Mouse (Mus musculus) frontal cortex, postnatal 14 days (tissue): Measurements from ENCODE around the gene Wdfy1.

Experiments
- DNase-seq, 2 experiments: peaks; one replicate each; pipeline ENCODE4 v3.0.0; 2022; ENCODE audit warnings: low spot score in 2 of 2

Wdfy1 gene

DNA sequence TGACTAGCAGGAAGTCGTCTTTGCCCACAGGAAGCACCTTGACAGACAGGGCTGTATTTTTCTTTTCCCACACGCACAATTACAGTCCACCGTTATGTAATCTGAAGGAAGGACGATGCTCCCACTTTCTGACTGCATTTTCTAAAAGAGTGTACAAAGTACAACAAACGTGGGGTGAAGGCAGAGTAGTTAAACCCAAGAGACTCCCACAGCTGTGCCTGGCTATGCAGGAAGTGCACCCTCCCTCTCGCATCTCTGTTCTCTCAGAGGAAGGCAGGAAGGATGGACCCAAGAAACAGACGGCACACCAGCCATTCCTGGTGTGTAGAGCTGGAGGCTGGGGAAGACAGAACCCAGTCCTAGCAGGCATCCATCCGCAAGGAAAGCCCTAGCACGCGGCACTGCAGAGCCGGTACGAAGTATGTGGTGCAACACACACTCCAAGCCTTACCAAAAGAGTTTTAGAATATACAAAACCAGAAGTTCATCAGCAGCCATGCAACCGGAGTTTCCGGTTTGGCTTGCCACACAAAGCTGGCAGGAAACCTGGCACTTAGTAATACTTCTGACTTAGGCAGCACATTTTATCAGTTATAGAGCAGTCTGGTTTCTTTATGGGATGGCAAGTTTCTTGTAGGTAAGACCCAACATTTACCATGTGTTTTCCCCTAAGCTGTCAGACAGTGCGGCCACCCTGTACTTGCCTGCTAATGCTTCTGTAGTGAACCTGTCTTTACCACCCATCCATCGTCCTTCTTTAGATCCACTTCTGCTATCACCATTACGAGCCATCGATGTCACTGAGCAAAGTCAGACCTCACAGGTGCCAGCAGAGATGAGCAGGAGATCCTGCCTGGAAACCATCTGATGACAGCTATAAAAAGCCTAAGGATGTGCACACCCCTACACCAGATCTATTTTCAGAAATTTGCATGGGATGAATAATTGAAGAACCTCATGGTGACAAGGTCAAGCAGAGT, 64.5 kb downstream of the Wdfy1 start:
- DNase-seq: no peak

DNA sequence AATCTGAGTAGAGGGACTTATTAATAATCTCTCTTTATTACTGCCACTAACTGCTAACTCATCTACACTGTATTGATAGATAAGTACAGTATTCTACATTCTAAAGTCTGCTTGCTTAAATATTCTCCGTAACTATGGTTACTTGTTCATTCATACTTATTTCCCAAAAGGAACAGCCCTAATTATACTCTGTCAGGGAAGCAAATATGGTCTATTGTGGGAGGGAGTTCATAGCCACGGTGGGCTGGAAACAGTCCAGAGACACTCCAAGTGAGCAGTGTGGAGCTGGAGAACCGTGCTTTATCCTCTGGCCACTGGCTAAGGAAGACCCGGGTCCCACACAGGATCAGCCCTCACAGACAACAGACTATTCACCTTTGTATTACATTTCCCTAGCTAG, 65.3 kb downstream of the Wdfy1 start:
- DNase-seq: no peak

DNA sequence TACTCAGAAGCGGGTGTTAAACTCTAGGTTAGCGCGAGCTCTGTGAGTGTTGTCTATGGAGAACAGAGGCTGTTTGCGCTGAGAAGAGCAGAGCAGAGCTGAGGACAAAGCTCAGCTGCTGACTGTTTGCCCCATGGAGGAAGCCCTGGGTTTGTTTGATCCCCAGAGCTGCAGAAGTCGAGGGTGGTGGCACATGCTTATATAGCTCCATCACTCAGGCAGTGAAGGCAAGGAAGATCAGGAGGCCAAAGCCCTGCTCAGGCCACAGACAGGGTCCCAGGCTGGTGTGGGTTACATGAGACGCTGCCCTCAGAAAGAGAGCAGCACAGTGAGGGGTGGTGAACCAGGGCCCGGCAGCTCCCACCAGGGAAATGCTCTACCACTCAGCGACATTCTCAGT, 65.7 kb downstream of the Wdfy1 start:
- DNase-seq: no peak

DNA sequence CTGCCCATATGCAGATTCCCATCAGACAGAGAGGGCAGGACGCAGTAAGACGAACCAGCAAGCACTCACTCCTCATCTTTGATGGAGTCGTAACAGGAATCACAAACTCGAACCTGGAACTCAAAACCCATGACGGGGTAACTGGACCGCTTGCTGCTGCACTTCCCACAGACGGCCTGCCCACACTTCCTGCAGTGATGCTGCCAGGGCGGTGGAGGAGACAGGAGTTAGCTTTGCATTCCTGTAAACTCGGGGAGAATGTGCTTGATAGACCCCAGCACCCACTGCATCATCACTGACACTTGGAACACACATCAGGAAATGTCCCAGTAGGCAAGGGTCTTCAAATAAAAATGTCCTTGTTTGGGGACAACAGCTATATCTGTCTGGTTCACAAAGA, 68.6 kb downstream of the Wdfy1 start:
- no peak for DNase-seq

DNA sequence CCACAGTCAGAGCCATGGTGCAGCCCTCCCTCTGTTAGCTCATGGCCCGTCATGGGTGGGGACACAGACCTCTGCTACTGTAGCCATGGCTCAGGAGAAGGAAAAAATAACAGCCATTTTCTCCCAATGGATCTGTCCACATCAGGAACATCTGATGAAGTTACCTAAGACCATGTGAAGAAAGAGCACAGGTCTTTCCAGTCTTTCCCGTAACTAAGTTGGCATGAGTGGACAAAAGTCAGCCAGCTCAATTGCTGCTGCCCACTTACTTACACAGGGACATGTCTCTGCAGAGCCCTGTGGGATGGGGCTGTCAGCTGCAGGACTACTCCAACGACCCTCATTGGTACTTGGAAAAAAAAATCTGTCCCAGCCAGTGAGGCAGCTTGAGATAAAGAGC, 69.2 kb downstream of the Wdfy1 start:
- DNase-seq: no peak

DNA sequence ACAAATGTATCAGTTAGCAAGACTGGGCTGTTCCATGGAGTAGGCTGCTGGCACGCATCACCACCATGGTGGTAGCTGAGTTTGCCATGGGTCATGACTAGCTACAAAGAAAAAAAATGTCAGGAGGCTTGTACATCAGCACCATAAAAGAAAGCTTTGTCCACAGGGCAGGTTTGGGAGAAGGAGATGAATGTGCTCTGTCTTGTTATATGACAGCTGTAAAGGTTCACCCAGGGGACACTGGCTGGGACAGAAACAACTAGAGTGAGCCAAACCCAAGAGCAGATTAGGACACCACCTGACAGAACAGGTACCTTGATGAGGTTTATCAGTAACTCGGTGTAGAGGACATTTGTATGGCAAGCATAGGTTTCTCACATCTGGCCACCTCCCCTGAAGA, 71.3 kb downstream of the Wdfy1 start:
- no peak for DNase-seq

DNA sequence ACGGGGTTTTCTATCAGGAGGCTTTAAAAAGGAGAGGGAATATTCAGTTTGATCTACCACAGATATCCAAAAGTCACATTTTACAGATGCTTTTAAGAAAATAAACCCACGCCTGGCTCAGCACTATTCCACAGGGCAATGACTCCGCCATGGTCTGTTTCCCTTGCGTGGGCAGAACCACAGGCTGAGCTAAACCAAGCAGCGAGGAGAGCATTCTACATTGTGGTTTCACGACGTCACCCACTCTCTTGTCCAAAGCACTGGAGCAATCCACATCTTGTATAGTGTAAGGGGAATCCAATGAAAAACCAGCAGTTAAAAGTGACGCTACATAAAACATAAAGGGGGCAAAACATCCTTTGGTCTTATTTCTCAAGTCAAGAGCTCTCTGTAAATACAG, 72.4 kb downstream of the Wdfy1 start:
- DNase-seq: no peak

DNA sequence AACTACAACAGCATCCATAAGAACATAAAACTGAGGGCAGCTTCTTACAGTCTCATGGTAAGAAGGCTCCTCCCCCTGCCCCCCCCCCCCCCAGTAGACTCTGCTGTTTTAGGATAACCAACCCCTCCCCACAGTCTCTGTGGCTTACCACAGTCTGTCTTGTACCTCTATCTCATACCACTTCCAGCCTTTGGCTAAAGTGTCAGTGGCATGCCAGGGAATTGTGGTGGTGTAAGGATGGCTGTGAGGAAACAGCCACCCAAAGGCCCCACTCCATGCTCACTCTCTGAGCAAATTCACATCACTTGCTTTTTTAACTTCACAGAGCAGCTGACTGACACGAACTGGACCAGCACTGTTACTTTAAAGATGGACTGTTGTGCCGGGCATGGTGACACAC, 77.4 kb downstream of the Wdfy1 start:
- DNase-seq: no peak

DNA sequence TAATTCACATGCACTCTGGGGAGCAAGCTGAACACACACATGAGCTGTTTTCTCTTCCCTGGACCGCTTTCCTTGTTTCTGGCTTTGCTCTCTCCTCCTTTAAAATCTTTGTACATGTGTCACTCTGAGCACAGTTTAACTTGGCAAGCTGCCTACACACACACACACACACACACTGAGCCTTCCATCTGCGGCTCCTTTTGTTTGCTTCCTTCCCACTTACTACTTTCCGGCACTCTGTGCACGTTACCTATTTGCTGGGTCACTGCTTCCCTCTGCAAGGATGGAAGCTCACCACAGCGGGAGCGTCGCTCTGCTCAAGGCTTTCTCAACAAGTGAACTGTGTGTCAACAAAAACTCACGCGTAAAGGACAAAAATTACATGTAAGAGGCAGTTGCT, 78.6 kb downstream of the Wdfy1 start:
- no peak for DNase-seq

DNA sequence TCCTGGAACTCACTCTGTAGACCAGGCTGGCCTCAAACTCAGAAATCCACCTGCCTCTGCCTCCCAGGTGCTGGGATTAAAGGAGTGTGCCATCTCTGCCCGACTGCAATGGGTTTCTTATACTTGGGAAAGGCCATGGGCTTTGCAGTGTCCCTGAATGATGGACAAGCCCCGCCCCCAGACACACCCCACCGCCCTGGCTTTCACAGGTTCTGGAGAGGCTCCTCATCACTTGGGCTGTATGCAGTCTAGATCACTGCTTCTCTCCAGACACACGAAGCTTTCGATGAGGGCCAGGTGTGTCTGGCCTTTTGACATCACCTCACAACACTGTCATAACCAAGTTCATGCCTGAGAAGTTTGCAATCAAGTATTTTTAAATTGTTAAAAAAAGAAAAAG, 79.0 kb downstream of the Wdfy1 start:
- no peak for DNase-seq

DNA sequence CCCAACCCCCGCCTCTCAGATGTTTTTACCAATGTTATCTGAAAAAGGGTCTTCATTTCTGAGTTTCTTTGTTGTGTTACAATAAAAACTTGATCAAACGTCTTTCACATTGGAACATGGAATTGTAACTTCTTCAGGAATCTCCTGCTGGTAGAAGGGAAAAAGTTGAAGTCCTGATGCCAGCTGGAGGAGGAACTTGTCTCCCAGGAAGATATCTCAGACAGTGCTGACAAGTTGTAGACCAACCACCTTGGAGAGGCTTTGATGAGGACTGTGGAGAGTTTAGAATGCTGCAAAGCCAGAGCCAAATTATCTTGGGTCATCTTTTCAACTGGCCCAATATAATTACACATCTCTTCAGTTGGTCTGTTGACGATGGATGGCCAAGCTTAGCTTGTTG, 83.5 kb downstream of the Wdfy1 start:
- no peak for DNase-seq

DNA sequence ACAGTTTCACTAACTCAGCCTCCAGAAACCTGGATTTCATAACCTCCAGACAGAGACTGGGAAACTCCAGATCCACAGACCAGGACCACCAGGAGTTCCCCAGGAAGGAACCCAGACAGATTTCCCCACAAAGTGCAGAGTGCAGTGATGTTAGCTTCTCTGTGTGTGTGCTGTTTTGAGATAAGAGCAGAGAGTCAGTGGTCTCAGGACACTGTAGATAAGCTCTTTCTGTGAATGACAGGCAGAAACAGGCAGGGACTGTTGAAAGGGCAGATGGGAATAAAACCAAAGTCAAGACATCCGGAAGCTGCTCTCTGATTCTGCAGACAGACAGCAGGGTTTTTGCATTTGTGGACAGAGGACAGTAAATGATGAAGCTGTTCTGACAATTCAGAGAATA, 88.7 kb downstream of the Wdfy1 start:
- no peak for DNase-seq

DNA sequence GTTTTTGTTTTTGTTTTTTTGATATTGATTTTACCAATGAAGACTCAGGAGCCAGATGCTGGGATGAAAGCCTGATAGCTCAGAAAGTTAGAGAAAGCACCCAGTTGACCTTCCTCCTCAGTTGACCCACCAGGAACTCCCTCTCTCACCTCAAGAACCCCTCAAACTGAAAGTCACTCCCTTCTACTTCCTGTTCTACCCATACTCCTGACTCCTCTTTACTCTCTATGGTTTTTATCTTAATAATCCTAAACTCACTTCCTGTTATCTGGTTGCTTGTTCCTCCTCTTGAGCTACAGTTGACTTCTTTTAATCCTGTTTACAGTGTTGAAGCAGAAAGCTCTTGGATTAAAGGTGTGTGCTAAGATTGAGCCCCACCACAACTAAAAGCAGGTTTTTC, 91.9 kb downstream of the Wdfy1 start:
- no peak for DNase-seq

DNA sequence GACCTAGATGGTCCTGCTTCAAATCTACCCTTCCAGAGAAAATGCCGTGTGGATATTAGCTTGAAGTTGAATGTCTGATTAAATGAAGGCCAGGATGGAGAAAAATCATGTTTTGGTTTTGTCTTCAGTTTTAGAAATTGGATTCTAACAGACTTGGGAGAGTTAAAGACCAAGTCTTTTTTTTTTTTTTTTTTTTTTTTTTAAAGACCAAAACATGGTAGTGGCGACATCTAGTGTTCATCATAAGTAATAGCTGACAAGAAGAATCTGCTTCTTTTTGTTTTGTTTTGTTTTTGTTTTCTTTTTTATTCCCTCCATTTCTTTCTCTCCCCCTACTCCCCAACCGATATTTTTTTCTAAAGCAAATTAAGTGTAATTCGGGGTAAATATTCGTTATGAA, 93.0 kb downstream of the Wdfy1 start:
- no peak for DNase-seq

DNA sequence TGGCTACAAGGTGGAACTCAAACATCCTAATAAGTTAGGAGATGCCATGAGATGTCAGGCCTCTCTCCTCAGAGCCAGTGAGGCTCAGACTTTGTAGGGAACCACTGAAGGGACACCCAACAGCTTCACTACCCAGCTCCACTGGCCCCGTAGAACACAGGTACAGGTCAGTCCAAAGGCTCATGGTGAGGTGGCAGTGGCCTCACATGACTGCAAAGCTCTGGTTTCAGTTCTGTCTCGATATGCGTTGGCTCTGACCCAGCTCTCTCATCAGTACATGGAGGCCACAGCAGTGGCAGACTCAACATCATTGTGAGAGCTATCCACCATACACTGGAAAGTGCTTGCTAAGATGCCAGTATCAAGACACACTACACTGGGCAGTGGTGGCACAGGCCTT, 95.2 kb downstream of the Wdfy1 start:
- DNase-seq: no peak

DNA sequence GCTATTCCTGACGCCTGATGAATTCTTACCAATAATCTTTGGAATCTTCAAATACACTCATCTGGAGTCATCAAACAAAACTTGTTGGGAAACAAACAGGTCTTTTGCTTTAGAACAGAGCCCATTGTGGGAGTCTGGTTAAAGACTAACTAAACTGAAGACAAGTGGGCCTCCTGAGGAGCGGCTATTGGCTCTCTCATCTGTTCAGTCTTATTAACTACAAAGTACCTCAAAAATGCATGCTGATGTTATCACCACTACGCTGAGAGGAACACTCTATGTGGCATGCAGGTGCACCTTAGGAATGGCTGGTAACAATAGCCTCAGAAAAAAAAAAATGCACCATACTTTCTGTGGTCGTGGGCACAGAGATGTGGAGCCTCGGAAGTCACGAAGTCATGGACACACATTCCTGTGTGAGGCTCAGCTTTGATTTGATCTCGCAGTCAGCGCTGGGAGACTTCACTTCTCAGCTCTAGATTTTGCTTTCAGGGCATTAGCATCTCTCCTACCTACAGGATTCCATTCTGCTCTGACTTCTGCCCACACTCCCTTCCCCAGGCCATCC, 97.7 kb downstream of the Wdfy1 start:
- no peak for DNase-seq

DNA sequence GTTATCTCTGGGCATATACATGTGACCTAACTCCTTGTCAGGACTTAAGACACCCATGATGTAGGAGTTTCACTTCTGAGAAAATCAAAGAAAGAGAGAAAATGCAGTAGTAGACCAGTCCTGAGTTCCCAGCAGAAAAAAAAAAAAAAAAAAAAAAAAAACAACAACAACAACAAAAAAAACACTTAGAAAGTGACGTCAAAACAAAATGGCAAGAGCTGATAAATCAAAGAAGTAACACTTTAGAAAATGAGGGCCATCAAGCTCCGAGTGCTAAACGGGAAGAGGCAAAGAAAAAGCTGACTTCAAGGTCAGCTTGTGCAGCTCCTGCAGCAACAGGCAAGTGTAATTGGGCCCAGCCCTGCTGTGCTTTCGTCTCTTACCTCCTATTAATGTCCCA, 100.2 kb downstream of the Wdfy1 start:
- no peak for DNase-seq

DNA sequence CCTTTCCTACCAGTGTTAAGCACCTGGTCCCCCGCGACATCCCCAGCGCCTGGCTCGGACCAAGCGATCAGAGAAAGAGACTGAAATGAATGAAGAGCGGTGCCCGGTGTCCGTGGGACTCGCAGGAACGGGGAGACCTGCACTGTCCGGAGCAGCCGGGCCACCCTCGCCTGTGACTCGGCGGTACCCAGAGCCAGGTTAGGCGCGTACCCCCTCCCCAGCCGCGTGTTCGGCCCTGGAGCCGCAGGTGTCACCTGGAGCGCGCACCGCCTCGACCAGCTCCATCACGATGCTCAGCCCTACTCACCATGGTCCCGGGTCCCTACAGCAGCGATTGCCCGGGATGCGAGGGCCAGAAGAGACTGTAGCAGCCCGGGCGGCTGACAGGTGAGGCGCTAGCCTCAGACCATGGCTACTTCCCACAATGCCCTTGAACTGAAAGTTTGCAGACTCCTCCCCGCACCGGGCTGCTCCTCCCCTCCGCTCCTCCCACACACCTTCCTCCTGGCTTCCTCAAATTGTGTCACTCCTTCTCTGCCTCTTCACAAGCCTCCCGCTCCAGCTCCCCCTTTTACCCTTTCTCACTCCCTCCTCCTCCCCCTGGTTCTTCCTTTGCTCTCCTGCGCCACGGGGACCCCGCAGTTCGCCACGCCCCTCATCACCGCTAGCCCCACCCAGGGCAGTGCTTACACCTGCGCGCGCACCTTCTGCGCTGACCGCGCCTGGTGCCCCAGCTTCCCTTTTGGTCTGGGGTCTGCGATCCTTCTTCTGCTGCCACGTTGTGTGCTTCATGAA, 104.2 kb downstream of the Wdfy1 start, which contains the start of gene Ap1s3:
TSS of gene Ap1s3 (minus strand) at position 430 of the 795 bp plus-strand sequence.
- peak in 1 of 2 experiments; percentile 17 for DNase-seq

DNA sequence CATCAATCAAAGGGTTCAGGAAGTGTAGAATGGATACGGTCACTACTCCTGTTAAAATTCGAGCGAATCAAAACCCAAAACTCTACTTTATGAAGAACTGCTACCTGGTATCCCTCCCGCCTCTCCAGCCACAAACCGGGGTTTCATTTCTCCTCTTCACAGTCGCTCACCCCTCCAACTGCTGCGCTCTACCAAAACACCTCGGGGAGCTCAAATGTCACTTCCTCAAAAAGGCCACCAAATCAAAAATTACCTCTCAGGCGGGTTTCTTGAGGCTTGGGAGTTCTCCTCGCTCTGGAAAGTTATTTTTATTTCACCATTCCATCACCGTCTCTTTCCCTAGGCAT, 104.8 kb downstream of the Wdfy1 start:
- no peak for DNase-seq

DNA sequence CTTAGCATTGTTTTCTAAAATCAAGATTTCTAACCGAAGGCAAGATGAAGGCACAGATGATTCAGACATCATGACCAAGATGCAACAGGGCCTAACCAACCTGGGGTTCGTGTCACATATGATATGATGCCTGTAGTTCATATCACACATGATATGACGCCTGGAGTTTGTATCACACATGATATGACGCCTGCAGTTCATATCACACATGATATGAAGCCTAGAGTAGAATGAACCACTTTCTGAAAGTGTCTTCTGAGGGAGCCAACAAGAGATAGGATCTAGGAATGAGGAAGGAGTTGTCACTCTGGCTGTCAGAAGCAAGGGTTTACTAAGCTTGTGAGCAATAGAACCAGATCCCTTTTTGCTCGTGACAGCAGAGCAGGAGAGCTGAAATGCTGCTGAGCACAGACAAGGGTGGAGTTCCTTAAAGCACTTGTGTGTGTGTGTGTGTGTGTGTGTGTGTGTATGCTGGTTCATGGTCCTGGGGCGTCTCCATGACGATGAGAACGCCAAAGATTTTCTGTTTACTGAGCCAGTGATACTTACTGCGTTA, 106.4 kb downstream of the Wdfy1 start:
- DNase-seq: no peak

DNA sequence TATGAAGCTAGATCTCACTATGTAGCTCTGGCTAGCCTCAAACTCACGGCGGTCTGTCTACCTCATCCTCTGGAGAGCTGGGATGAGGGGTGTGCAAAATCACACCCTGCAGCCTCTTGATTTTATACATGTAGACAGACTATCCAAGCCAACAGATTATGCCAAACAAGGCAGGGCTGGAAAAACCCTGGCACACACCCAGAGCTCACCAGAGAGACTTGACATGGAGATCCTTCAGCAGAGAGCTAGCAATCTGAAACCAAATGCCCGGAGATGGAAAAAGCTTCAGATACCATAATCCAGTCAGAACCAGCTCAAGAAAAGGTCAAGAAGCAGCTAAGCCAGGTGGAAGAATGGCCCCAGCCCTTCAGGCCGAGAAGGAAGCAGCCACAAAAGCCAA, 111.0 kb downstream of the Wdfy1 start:
- no peak for DNase-seq

DNA sequence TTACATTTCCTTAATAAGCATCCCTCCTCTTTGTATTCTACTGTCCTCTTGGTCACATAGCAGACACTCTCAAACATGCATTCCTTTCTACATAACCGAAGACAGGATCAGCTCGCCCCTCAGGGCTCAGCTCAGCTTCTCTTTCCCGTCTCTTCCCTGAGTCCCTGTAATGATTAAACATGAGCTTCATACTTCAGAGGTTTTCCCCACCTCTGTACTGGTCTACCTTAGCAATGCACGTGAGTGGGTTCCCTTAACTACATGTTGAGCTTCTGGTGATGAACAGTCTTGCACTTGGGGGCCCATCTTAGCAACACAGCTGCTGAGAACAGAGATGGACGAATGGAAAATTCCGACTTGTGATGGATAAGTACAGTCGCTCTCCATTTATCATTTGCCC, 116.3 kb downstream of the Wdfy1 start:
- no peak for DNase-seq
